Mouse (Mus musculus) liver, embryonic 14.5 days (tissue): ENCODE measurements around the gene Spag17.

Experiments
- CTCF ChIP-seq: IDR thresholded peaks from 2 replicates; pipeline ENCODE4 v1.5.1; 2016; ENCODE audit warnings: antibody characterized with exemption, low read depth, control low read depth
- EP300 ChIP-seq: IDR thresholded peaks from 2 replicates; pipeline ENCODE4 v1.6.1; 2016; ENCODE audit warnings: antibody characterized with exemption, low read depth

GRCm38 (mm10) chr3:99843233-99843632 lies 42.0 kb upstream of the Spag17 start:
- no peak for TF ChIP-seq EP300
- no peak for TF ChIP-seq CTCF
